Mouse (Mus musculus): Measurements from ENCODE around the gene Cc2d1a.

GRCm38 (mm10) chr8:84193566-84193965, 45.8 kb upstream of the Cc2d1a start:
- TF ChIP-seq CTCF (IDR thresholded peaks at IDR 0.05; ENCODE audit: insufficient read depth, low read depth, low read length) (no peak), POLR2A (IDR thresholded peaks at IDR 0.05; ENCODE audit: insufficient read depth, low read depth, low read length) (no peak)
